Mouse (Mus musculus) layer of hippocampus, adult 2 months (tissue): ENCODE data around the gene Mat2b. TPM values are rescaled to one million over a fixed set of nuclear protein-coding genes. Genes with fewer than 3 reads are reported as not detected.
A peak's percentile ranks its signal among the peaks of the same experiment; 100 is the strongest.

Experiments used
- DNase-seq, 2 experiments: peaks; one replicate each; pipeline ENCODE4 v3.0.0; 2022; ENCODE audit warnings: low spot score in 2 of 2
- H3K27ac ChIP-seq: fragments of 200-600 bp; 2 replicates; pipeline ENCODE4 v1.8.1; 2022
- H3K4me3 ChIP-seq: fragments of 200-600 bp; 2 replicates; pipeline ENCODE4 v1.8.1; 2022; ENCODE audit warnings: mild to moderate bottlenecking
- CTCF ChIP-seq: fragments of 200-600 bp; conservative IDR thresholded peaks from 2 replicates; pipeline ENCODE4 v1.8.1; 2022; ENCODE audit warnings: antibody characterized with exemption, mild to moderate bottlenecking, moderate library complexity
- total RNA-seq, 2 experiments: library from RNA; stranded (reverse); gene quantifications; 2 replicates each; pipeline ENCODE4 v1.2.3; 2021

Gene Mat2b
- total RNA-seq, 2 experiments from 2014 or later = 125 to 128 TPM

- TF ChIP-seq CTCF = no peak
- Histone ChIP-seq H3K4me3 (peak overlapping the region; percentile 94), H3K27ac (peak overlapping the region; percentile 96)
- DNase-seq = peak in 1 of 2 experiments; percentile 27
Measured at GRCm38 (mm10) chr11:40693366-40693951, 1.5 kb downstream of the Mat2b start.

- no peak for TF ChIP-seq CTCF
- Histone ChIP-seq H3K27ac (peak overlapping the region; percentile 96), H3K4me3 (peak overlapping the region; percentile 94)
- peak; percentile 93 for DNase-seq
Measured at GRCm38 (mm10) chr11:40692511-40693365, 2.3 kb downstream of the Mat2b start.

- peak overlapping the region; percentile 94 for H3K4me3 ChIP-seq
- DNase-seq = peak in 1 of 2 experiments; percentile 22
- TF ChIP-seq CTCF = no peak
- H3K27ac ChIP-seq = peak overlapping the region; percentile 96
Measured at GRCm38 (mm10) chr11:40692101-40692509, 2.9 kb downstream of the Mat2b start.

- no peak for TF ChIP-seq CTCF
- Histone ChIP-seq H3K27ac (peak overlapping the region; percentile 96; the same call in 1 of the 2 replicates), H3K4me3 (peak overlapping the region; percentile 94)
- DNase-seq = no peak
Measured at GRCm38 (mm10) chr11:40690444-40691127, 4.4 kb downstream of the Mat2b start.

- Histone ChIP-seq H3K4me3 (no peak overlapping the region), H3K27ac (no peak overlapping the region)
- TF ChIP-seq CTCF = no peak
Measured at GRCm38 (mm10) chr11:40683295-40683694, 11.7 kb downstream of the Mat2b start.

GRCm38 (mm10) chr11:40682456-40682855 is 12.5 kb downstream of the Mat2b start:
- no peak for DNase-seq
- Histone ChIP-seq H3K4me3 (no peak overlapping the region), H3K27ac (no peak overlapping the region)
- no peak for TF ChIP-seq CTCF

More at GRCm38 (mm10) chr11:40683295-40683694, 11.7 kb downstream of the Mat2b start:
- no peak for DNase-seq

- Histone ChIP-seq H3K27ac (no peak overlapping the region), H3K4me3 (no peak overlapping the region)
- no peak for DNase-seq
- peak; percentile 62 for TF ChIP-seq CTCF
Measured at GRCm38 (mm10) chr11:40677169-40677568, 17.8 kb downstream of the Mat2b start.

GRCm38 (mm10) chr11:40675014-40675730 is 19.8 kb downstream of the Mat2b start:
- no peak for TF ChIP-seq CTCF
- Histone ChIP-seq H3K4me3 (no peak overlapping the region), H3K27ac (peak overlapping the region; percentile 56)
- no peak for DNase-seq

- Histone ChIP-seq H3K27ac (no peak overlapping the region), H3K4me3 (no peak overlapping the region)
- TF ChIP-seq CTCF = no peak
- no peak for DNase-seq
Measured at GRCm38 (mm10) chr11:40649726-40650445, 45.1 kb downstream of the Mat2b start.

- DNase-seq = peak; percentile 21 to 52
- Histone ChIP-seq H3K4me3 (no peak overlapping the region), H3K27ac (no peak overlapping the region)
- no peak for TF ChIP-seq CTCF
Measured at GRCm38 (mm10) chr11:40647246-40647645, 47.8 kb downstream of the Mat2b start.

Other genes starting within 250 kb of the Mat2b start
- under 1 TPM; 0.20 to 0.51 TPM for gene Hmmr, start 38.2 kb upstream of the Mat2b start, total RNA-seq
- gene Nudcd2, start 38.5 kb upstream of the Mat2b start, total RNA-seq = 10 to 100 TPM; 16.1 to 25.0 TPM
- 10 to 100 TPM; 63.0 to 63.2 TPM for gene Ccng1, start 60.1 kb upstream of the Mat2b start, total RNA-seq